Mouse (Mus musculus) mesoderm, embryonic 11.5 days (tissue): ENCODE data around the gene Mcur1.

Experiments
- DNase-seq: peaks from one replicate; pipeline ENCODE4 v3.0.0-alpha.2; 2012; ENCODE audit warnings: low read depth, low spot score

Gene Mcur1

DNA sequence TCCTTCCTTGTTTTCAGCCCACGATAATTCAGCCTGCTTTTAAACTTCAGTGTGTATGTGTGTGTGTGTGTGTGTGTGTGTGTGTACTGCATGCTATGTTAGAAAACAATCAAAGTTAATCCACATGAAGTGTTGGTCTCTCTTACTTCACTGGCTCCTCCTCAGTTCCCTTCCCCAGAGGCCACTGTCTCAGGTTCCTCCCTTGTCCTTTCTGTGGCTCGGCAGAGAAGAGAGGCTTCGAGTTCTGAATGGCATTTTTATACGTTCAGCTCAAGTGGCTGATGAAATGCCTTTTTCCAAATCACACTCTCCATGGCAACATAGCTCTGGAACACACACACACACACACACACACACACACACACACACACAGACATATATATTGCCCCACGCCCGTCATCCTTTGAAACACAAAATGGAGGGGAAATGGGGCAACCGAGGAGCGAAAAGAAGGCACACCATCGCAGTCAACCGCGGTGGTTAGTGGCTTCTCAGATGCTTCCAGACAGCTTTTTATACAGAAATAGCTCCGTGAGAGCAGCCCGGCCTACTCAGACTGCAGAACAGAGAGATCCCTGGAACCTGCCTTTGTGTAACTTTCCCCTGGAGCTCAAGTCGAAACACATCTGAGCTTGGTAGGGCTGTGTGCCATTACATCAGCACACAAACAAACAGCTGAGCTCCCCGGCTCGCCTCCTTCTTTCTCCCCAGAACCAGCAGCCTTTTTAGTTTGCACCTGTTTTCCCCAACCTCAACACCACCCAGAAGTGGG is 34.4 kb downstream of the Mcur1 start:
- no peak for DNase-seq

DNA sequence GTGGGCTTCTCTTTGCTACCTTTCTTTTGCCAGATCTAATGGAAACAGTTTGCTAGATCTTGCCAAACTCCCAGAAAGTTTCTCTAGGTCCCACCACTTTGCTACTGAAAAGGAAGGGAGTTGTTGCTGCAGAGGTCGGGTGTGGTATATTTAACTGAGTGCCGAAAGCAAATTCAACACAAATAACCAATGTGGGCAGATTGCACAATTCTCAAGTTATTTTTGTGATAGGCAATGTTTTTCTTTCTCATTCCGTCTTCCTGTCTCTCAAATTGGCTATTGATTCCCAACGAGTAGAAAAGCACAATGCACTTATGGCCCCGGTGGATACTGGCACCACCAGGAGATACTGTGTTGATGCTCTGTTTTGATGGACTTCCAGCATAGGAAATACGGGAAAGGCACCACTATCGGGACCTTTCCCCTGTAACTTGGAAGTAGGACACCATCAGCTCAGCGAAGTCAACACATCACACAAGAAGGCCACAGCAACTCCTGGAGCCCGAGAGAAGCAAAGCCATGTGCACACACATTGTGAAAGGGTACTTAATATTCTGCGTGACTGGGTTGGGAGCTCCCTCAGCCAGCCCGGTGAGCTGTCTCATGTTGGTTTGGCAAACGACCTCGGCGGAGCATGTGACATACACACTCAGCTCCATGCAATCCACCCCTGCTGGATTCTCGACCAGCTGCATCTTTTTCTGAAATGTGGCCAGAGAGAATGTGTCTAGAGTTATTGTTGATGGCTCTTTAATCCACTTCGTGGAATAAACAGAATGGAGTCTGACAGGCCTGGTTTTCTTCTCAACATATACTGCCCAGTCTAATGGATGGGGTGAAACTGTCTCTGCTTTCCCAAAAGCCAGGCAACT is 35.3 kb downstream of the Mcur1 start:
- DNase-seq: no peak

DNA sequence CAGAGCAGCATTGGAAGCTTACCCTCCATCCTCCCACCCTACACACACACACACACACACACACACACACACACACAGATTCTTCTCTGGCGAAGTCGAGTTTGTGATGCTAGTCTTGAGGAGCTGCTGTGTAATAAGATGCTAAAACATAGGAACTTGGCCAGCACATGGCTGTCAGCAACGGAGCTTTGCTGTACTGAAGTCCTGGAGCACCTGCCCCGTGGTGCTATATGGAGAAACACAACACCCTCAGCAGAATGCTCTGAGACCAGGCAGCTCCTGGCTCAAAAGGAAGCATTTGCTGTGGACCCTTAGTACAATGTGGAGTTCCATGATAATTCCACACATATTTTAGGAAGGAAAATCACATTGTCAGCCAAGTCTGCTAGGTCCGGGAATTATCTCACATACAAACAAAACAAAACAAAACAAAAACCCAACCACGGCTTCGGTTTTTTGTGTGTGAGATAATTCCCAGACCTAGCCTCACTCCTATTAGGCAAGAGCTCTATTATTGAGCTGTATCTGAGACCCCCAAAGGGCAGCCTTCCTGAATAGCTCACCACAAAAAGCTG is 36.0 kb downstream of the Mcur1 start:
- no peak for DNase-seq

DNA sequence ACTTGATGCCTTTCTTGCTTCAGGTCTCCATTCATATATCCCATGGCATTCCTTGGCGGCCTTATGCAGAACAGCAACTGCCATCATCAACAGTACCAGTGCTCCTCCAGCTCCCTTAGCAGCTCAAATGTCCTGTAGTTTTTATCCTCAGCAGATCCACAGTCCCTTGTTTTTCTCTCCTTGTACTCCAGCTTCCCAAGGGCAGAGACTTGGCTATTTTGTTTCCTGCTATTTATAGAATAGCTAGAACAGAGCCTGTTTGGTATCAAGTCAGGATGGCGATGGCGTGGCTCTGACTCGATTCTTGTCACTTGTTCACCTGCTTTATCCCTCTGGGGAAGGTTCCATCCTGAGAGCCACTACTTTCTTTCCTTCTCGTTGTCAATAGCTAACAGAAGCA is 38.1 kb downstream of the Mcur1 start:
- DNase-seq: no peak

DNA sequence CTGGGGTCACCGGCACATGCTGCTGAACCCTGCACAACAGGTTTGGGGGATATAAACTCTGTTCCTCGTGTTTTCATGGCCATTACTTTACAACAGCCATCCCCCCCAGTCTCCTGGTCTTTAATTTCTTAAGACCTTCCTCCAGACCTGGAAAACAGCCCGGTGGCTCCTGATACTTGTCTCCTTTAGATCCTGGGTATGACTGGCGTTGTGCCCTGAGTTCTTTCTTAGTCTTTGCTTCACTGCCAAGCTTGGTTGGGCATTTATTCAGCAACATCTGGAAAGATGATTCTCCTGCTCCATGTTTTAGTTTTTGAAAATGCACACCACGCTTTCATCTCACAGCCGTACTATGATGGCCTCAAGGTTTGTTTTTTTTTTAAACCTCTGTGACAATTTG is 40.7 kb downstream of the Mcur1 start:
- DNase-seq: no peak

DNA sequence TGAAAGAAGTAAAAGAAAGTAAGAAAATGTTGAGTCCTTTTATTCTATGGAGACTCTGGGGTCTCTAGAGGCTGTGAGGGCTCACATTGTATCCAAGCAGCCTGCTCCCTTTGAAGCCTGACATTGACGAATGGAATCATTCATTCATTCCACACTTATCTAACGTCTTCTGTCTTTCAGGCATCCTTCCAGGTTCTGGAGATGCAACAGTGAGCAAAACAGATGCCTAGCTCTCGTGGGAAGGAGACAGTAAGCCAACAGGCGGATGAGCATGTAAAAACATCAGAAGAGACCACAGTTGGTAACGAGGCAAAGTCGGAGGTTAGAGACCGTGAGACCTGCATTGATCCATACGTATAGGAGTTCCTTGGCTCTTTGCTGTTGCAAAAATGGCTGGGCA is 42.6 kb downstream of the Mcur1 start:
- no peak for DNase-seq

DNA sequence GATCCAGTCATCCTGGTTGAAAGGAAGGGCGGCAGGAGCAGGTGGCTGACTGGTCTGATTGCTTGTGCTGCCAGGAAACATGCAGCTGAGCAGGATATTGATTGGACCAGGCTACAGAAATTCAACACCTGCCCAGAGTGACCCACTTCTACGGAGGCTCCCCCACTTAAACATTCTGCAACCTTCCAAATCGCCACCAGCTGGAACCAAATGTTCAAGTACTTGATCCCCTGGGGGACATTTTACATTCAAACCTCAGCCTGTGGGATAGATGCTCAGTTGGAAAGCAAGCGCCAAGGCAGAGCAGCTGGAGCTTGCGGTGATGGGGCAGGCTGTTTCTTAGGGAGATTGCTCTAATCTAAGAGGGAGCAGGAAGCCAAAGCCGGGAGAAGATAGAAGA is 43.1 kb downstream of the Mcur1 start:
- no peak for DNase-seq

DNA sequence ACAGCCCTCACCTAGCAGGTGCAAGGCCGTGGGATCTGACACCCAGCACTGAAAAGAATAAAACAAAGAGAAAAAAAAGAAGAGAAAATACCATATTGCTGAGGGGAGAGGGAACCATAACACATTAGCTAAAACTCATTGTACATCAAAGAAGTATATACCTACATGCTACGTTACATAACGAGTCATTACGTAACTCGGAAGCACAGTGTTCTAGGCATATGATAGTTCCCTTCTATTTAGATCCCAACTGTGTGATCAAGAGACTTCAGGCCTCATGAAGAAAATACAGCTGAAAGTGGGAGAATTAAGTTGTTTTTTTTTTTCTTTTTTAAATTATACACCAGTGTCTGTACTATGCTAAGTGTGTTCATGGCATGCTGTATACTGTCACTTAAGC is 43.9 kb downstream of the Mcur1 start:
- DNase-seq: no peak

DNA sequence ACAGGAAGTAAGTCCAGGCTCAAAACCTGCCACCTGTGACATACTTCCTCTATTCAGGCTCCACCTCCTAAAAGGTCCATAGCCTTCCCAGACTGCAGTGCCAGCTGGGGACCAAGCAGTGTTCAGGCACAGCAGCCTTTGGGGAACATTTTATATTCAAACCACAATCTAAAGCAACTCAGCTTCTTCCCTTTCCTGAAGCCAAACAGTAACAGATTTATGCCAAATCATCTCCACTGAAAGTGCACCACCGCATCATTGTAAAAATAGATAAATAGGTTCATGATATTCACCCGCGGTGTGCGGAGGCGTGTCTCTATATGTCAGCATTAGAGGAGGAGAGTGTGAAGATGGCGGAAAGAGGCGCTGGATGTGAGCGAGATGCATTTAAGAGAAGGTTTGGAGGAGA is 45.0 kb downstream of the Mcur1 start:
- no peak for DNase-seq

DNA sequence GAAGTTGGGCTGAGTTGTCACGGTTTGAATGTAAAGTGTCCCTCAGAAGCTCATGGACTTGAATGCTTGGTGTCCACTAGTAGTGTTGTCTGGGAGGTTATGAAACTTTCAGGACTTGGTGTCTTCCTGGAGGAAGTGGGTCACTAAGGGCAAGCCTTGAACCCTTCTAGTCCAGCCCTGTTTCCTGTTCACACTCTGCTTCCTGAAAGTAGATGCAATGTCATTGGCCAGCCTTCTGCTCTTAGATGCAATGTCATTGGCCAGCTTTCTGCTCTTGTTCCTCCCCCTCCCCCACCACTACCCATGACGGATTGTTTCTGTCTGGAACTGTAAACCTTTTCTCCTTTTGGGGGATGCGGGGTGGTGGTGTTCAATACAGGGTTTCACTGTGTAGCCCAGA is 47.3 kb downstream of the Mcur1 start:
- no peak for DNase-seq

DNA sequence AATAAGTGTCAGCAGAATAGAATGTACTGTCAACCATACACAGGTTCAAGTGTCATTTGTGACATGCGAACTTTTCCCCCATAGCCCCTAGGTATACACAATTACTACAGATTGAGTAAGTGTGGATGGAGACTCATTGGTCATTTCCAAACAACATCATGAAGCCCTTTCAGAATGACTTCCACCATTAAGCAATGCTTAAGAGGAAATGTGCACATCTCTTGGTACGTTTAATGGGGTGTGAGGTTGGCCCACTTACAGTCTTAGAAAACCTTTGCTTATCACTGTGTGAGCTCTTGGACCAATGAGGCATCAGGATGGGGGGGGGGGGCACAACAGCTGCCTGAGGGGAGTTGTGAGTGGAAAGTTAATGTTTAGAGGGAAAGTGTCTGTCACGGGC is 54.2 kb downstream of the Mcur1 start:
- no peak for DNase-seq

DNA sequence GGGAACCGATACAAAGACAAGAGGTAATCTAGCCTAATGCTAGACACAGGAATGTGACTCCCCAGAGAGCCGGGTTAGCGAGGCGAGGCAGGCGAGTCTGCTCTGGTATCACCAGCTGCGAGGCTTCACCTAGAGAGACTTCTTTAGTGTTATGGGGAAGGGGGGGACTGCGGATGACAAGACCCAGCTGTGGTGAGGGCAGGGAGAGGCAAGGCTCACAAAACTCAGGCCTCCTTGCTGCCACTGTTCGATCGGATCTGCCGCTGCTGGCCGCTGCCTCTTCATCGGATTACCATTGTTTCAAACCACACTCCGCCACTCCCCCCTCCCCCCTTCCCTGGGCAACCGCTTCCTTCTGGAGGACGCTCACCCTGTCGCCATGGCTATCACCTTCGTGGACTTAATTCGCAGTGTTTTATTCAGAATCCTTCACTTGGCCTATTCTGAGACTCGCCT is 56.6 kb downstream of the Mcur1 start:
- peak; percentile 77 for DNase-seq

DNA sequence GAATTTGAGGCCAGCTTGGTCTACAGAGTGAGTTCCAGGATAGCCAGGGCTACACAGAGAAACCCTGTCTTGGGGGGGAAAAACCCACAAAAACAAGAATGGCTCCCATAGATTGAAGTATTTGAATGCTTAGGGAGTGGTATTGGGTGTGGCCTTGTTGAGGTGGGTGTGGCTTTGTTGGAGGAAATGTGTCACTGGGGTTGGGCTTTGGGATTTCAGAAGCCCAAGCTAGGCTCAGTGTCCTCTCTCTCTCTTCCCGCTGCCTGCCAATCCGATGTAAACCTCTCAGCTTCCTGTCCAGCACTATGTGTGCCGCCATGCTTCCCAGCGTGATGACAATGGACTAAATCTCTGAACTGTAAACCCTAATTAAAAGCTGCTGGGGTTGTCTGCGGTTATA is 58.4 kb downstream of the Mcur1 start:
- DNase-seq: no peak

DNA sequence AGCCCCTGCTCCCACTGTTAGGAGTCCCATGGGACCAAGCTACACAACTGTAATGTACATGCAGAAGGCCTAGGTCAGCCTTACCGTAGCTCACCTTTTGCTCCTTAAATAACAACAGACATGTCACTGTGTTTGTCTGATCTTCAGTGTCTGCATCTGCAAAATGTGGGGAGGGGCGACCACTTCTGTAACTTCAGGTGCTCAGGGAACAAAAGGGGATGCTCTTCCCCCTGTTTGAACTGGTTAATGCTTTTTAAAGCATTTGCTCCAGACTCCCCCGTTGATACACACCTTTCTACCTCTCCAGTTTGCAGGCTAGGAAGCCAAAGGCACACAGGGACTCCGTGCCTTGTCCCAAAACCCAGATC is 59.5 kb downstream of the Mcur1 start:
- no peak for DNase-seq

DNA sequence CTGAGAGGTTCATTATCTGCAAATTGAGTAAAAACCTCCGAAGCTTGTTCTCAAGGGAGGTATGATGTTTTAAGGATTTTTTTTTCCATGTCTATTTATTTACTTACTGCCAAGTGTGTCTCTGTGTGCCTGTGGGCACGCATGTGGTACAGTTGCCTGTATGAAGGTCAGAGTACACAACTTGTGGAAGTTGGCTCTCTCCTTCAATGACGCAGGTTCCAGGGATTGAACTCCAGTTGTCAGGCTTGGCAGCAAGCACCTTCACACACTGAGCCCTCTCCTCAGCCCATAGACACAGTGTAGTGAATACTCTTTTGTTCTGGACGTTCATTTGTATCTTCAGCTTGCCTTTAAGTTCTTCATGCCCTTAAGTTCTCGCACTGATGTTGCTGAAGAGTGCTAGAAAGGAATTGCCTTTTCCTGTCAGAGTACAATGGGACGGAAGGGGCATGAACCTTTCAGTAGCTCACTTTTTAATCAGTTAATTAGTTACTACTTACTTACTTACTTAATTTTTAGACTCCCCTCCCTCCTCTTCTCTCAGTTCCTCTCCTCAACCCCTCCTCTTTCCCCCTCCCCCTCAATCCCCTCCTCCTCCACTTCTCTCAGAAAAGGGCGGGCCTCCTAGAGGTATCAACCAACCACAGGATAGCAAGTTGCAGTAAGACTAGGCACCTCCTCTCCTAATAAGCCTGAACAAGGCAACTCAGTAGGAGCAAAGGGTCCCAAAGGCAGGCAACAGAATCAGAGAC is 60.1 kb downstream of the Mcur1 start:
- no peak for DNase-seq

DNA sequence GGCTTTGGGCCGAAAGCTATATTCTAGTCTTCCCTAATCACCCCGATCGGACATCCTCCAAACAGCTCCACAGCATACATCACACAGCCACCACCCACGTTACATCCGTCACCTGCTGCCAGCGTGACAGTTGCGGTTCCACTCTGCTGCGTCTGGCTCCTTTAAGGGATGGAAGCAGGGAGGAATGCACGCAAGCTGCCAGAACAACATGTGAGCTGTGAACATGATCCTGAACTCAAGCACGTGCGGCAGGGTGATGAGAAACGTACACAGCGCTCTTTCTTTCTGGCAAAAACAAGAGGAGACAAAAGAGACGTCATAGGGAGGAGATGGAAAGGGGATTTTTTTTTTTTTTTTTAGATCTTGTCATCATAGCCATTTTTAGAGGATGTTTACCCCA is 61.1 kb downstream of the Mcur1 start:
- no peak for DNase-seq

DNA sequence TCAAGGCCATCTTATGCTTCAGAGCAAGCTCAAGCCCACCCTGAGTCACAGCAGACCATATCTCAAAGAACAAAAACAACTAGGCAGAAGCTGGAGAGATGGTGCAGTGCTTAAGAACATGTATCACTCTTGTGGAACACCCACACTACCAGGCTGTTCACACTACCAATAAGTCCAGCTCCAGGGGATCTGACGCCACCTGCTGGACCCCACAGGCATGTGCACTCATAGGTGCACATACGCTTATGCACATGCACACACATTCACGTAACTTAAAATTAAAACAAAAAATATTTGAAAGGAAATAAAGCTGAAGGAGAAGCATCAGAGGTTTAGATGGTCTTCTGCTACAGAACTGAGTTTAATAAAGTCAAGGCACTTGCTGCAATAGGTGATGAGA is 62.2 kb downstream of the Mcur1 start:
- no peak for DNase-seq

DNA sequence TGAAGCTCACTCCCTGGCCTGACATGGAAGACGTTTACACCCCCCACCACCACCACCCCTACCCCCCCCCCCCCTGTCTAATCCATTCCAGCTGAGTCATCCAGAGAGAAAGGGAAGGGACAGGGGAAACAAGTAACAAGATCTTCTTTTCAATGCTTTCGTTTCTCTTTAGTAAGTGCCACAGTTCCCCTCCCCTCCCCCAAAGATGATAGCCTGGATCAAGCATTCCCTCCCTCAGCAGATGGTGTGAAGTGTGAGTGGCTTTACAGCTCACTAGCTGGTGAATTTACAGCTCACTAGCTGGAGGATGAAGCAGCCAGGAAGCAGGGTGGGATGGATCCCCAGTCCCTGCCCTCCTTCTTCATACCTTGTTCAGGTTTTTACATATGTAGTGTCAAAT is 63.3 kb downstream of the Mcur1 start:
- DNase-seq: no peak

DNA sequence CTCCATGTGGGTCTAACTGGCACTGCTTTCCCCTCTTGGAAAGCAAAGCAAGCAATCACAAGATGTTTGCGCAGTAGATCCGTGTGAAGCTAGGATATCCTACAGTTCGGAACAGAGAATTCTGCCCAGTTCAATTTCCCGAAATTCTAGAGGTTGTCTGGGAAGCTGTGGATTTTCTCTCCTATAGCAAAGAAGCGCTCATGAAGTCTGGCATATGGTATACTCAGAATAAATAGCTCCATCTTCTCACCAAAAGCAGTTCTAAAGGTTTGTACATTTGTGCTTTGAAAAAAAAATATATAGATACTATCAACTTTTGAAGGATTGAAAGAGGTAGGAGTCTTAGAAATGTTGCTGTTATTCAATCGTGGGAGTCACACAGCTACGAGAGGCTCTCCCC is 64.3 kb downstream of the Mcur1 start:
- DNase-seq: no peak

DNA sequence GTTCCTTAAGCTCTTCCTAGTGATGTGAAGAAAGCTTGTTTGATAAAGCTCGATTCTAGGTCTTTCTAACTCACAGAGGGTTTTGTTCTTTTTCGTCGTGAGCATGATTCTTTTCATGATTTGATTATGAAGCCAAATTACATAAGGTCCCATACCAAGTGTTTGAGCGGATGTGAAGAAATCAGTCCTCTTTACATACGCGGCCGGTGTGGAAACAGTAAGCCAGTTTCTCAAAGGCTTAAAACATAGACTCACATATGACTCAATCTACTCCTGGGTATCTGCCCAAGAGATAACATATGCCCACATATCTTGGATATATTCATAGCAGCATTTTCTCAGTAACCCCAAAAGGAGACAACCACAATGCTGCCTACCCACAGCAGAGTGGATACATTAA is 66.3 kb downstream of the Mcur1 start:
- no peak for DNase-seq

DNA sequence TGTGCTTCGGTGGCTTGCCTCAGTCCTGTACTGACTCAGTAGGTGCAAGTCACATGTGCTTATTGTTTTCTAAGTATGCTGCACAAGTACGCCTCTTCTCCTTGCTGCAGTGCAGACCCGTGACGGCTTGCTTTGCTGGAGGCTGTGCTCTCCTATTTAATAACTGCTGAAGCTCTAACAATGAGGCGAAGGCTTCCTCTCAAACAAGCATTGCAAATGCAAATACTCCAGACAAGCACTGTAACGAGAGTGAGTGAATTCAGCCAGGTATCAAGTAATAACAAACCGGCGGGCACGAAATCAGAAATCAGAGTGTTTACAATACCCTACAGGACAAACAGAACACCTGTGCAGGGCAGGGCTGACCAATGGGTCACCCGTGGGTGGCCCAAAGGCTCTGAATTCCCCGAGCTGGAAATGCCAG is 66.9 kb downstream of the Mcur1 start:
- no peak for DNase-seq
